Mouse (Mus musculus): ENCODE results near the gene Ubl4a.
A peak's percentile ranks its signal among the peaks of the same experiment; 100 is the strongest.
"Not testable (repeated sequence)": the region's sequence is repeated elsewhere in the genome, so short reads cannot be mapped to it uniquely, and the experiment has no call there.

Gene Ubl4a

GRCm38 (mm10) chrX:74372888-74373549, at the start of gene Ubl4a, which contains the start of gene Slc10a3:
Gene Ubl4a, minus strand, starts transcription at chrX:74373218.
Gene Slc10a3, minus strand, starts transcription at chrX:74373349.
- DNase-seq (ENCODE audit: low read depth): peak; percentile 91

GRCm38 (mm10) chrX:74413377-74413776, 40.4 kb upstream of the Ubl4a start:
- peak; percentile 84 for DNase-seq (ENCODE audit: low read depth)

DNA sequence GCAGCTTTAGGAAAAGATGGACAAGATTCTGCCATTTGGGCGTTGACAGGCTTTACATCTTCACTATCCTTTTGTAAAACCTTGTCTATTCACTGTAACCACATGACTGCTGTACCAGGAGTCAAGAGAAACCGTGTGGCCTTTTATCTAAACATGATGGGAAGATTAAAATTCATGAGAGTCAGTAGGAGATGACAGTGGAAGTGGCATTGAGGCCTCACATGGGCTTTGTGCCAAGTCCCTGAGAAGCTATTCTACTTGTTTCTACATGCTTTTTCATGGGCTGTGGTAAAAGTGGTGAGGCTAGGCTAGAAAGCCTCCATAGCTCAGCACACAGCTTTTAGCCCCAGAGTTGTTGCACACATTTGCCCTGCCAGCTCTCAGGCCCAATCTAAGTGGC, 35.3 kb upstream of the Ubl4a start:
- DNase-seq (ENCODE audit: low read depth): no peak

DNA sequence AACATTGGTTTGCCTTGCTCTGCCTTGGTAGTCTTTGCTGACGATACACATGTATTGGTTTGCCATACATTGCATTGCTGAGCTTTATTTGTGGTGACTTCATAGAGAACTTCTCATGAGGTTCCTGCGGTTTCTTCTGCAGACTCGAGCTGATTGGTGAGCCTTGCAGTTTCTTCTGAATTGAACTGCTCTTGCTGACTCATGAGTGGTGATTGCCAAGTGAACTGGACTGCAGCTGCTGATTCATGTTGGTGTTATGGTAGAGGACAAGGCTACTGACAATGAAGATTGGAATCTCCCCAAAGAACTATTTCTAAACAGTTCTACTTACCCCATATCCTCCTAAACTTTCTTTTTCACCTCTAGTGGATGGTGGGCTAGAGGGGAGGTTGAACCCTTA, 27.1 kb upstream of the Ubl4a start:
- no peak for DNase-seq (ENCODE audit: low read depth)

DNA sequence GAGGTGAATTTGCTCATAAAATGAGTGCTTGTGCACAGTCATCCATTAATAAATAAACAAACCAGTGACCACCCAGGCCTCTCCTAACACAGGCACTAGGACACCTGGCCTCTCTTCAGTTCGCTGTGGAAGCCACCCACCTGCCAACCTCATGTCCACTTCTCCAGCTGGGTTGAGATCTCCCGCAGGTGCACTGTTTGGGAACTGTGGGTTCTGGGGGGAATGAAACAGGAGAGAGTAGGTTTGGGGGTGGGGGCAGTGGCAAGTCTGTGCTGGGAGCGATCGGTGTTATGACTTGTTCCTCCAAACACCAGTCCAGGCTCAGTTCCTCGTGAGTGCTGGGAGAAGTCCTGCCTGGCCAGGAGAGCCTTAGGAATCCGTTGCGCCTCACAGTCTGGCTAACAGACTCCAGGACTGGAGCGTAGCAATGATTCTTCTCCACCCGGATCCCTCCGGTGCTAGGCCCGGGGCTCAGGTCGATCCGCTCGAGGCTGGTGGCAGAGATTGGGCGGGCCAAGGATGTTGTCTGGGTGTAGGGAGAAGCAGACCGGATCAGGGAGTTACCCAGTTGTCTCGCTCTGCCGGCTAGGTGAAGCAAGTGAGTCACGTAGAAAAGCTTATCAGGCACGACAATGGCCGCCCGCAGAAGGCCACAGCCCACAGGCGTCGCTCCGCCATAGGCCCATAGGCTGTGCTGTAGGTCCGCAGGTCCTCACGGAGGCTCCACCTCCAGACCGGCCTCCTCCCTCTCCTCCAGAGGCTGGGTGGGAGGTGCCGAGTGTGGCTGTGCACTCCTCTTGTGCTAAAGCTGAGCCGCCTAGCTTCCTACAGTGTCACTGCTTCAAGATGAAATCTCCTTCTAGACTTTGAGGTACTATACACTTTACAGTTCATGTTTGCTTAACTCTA, 19.8 kb upstream of the Ubl4a start, which contains the start of the genes Fam3a and Ikbkg:
Gene Fam3a (minus strand): TSS at position 738 of the 909 bp plus-strand sequence.
Gene Ikbkg (plus strand): TSS at position 756 of the 909 bp plus-strand sequence.
- DNase-seq (ENCODE audit: low read depth): peak; percentile 91

DNA sequence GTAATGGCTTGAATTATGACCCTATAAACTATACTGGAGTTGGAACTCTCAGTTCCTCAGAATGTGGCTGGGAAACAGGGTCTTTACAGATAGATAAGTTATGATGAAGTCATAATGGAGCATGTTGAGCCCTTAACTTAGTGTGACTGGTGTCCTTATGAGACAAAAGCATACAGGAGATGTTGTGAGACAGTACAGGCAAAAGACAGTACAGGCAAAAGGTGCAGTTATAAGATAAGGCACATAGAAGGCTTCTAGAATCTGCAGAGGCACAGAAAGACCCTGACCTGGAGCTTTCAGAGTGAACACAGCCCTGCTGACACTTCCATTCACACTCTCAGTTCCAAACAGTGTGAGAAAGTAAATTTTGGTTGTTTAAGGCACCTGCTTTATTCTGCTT, 15.1 kb upstream of the Ubl4a start:
- DNase-seq (ENCODE audit: low read depth): no peak

- no peak for DNase-seq (ENCODE audit: low read depth)
These were observed 11.4 kb upstream of the Ubl4a start for GRCm38 (mm10) chrX:74384451-74384850.

DNA sequence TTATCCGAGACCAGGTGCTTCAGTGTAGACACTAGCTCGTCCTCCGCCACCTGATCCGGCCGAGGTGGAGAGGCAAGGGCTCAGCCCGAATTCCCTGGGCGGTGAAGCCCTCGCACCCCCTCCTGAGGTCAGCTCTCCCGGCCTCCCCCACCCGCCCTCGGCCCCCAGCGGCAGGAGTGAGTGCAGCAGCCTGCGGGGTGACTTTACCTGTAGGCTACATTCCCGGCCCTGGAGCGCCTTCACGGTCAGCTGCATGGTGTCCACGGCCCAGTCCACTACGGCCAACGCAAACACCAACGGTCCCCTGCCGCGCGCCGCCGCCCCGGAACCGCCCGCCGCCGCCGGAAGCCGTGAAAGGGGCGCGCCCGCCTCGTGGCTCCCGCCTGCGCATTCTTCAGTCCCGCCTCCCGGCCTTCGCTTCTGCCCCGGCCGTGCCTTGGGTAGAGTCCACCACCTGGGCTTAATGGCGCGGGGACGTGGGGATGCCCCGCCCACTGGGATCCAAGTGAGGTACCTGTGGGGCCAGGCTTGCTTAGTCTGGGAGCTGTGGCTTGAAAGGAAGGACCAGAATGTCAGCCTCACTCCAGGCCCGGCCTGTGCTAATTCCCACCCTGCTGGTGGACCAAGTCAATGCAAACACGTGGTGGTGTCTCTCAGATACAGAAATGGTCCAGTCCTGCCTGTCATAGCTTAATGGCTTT, 4.7 kb downstream of the Ubl4a start:
- peak; percentile 61 for DNase-seq (ENCODE audit: low read depth)

- no peak for DNase-seq (ENCODE audit: low read depth)
These were observed 5.5 kb downstream of the Ubl4a start for GRCm38 (mm10) chrX:74367512-74367911.

DNA sequence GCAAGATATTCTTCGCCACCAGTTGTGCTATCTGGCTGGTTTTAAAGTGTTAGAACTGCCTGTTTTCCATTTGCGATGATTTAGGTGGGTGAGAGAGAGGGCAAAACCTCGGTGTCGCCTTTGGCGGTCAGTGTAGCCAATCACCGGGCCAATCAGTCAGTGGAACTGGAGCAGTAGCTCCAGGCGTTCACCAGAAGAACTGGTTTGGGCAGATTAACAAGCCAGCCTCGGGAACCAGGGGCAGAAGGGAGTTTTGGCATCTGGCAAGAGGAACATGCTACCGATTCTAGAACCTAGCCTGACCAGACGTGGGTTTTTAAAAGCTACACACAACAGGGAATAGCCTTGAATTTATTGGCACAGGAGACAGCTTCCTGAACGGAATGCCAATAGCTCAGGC, 13.8 kb downstream of the Ubl4a start:
- DNase-seq (ENCODE audit: low read depth): no peak

DNA sequence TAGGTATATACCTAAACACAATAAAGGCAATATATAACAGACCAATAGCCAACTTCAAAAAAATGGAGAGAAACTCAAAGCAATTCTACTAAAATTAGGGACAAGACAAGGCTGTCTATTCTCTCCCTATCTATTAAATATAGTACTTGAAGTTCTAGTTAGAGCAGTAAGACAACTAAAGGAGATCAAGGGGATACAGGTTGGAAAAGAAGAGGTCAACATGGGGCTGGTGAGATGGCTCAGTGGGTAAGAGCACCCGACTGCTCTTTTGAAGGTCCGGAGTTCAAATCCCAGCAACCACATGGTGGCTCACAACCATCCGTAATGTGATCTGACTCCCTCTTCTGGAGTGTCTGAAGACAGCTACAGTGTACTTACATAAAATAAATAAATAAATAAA, 15.9 kb downstream of the Ubl4a start:
- not testable (repeated sequence) for DNase-seq (ENCODE audit: low read depth)

- DNase-seq (ENCODE audit: low read depth): peak; percentile 84
These were observed 19.6 kb downstream of the Ubl4a start, which contains the start of gene Lage3 for GRCm38 (mm10) chrX:74353467-74353770. Gene Lage3, minus strand, starts transcription at chrX:74353618.

DNA sequence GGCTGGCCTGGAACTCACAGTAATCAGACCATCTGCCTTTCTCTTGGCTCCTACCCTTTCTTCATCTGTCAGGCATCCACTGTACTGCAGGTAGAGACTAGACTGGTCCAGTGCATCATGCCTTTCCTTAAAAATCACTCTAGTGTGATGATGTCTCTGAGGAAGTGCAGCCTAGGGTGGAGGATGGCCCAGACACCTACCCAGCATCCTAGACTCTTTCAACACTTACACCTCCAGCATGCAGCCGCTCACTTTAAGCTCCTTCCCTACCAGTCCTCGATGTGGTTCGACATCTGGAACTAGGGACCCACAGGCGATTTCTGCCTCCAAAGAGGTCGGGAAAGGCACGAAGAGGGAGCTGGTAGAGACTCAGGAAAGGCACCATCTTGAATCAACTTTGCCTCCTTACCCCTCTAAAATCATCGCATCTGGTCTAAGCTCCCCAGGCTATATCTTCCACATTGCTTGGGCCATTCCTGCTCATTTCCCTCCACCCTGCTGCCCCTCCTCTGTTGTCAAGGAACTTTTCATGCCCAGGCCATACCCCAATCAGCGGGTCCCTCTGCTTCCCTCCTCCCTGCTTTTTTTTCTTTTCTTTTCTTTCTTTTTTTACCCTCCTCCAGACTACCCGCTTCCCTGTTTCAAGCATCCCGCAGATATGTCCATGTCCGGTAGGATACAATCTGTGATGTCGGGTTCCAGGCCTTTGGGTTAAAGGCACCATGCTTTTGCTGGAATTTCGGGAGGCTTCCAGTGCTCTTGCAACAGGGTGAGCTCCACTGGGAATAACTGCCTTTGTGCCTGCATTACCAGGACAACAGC, 20.2 kb downstream of the Ubl4a start:
- DNase-seq (ENCODE audit: low read depth): peak; percentile 12

- no peak for DNase-seq (ENCODE audit: low read depth)
These were observed 42.7 kb downstream of the Ubl4a start for GRCm38 (mm10) chrX:74330166-74330930.

- DNase-seq (ENCODE audit: low read depth): peak; percentile 17
These were observed 43.8 kb downstream of the Ubl4a start for GRCm38 (mm10) chrX:74329215-74329671.

DNA sequence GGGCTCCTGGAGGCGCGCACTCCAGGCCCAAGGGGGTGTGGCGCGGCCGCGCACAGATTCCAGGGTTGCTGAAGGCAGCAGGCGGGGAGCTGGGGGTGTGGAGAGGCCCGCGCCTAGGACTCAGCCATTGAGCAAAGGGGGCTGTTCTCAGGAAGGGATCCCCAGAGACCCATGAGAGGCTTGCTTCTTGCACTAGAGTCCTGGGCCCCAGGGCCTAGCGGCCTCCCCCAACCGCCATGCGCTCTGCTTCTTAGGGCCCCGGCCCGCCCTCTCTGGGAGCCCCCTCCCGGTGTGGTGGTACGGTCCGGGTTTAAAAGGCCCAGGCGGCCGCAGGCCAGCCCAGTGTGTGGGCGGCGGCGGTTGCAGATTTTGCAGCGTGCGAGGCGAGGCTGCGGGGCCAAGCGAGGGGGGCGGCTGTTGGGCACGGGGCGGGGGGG, 44.3 kb downstream of the Ubl4a start, which contains the start of gene Plxna3:
Gene Plxna3 (plus strand): TSS at position 342 of the 437 bp plus-strand sequence.
- peak; percentile 68 for DNase-seq (ENCODE audit: low read depth)

Measured in naive thymus-derived CD4-positive, alpha-beta T cell, adult 2 months (primary cell).